Mouse (Mus musculus) MEL (cell line): Measurements from ENCODE around the gene Adam12. TPM values are rescaled to one million over a fixed set of nuclear protein-coding genes. Genes with fewer than 3 reads are reported as not detected.

Experiments used
- DNase-seq: peaks from one replicate; pipeline ENCODE4 v3.0.0; 2011; ENCODE audit warnings: low read depth, low spot score
- H3K27ac ChIP-seq: 2 replicates; pipeline ENCODE4 v1.5.1; 2012; ENCODE audit warnings: low read depth, mild to moderate bottlenecking, control low read depth, low read length, moderate library complexity; ENCODE audit not compliant: control insufficient read depth
- H3K27me3 ChIP-seq, 2 experiments: fragments of 150-350 bp in 1 of 2; sonication (generic) in 1 of 2; 2 replicates each; pipeline ENCODE4 v1.6.1; 2012; ENCODE audit warnings: low read length in 2 of 2, mild to moderate bottlenecking in 2 of 2, improper control_type of control experiment in 1 of 2, moderate library complexity in 1 of 2; ENCODE audit not compliant: insufficient read depth in 2 of 2, control insufficient read depth in 1 of 2
- H3K36me3 ChIP-seq, 2 experiments: 2 replicates each; pipeline ENCODE4 v1.6.1; 2012 to 2014; ENCODE audit warnings: low read length in 2 of 2, improper control_type of control experiment in 1 of 2, inconsistent platforms in 1 of 2, mild to moderate bottlenecking in 1 of 2; ENCODE audit not compliant: insufficient read depth in 2 of 2, control insufficient read depth in 1 of 2
- H3K4me1 ChIP-seq, 2 experiments: fragments of 150-350 bp in 1 of 2; sonication (generic) in 1 of 2; 2 replicates each; pipeline ENCODE4 v1.6.1; 2012; ENCODE audit warnings: low read length in 2 of 2, improper control_type of control experiment in 1 of 2, mild to moderate bottlenecking in 1 of 2; ENCODE audit not compliant: insufficient read depth in 2 of 2, control insufficient read depth in 1 of 2
- H3K4me3 ChIP-seq, 2 experiments: fragments of 150-350 bp in 1 of 2; sonication (generic) in 1 of 2; 2 replicates each; pipeline ENCODE4 v1.5.1; 2012; ENCODE audit warnings: low read depth in 2 of 2, low read length in 2 of 2, mild to moderate bottlenecking in 2 of 2, moderate library complexity in 2 of 2, control low read depth in 1 of 2, improper control_type of control experiment in 1 of 2; ENCODE audit not compliant: control insufficient read depth in 1 of 2, insufficient read depth in 1 of 2
- H3K79me2 ChIP-seq: 2 replicates; pipeline ENCODE4 v1.6.1; 2012; ENCODE audit warnings: mild to moderate bottlenecking, low read length, moderate library complexity; ENCODE audit not compliant: control insufficient read depth, poor library complexity, insufficient read depth
- H3K9ac ChIP-seq: 2 replicates; pipeline ENCODE4 v1.6.1; 2012; ENCODE audit warnings: low read depth, mild to moderate bottlenecking, control low read depth, low read length, moderate library complexity; ENCODE audit not compliant: control insufficient read depth, poor library complexity, severe bottlenecking
- H3K9me3 ChIP-seq: fragments of 150-350 bp; sonication (generic); replicated peaks from 2 replicates; pipeline ENCODE4 v1.6.1; 2012; ENCODE audit warnings: mild to moderate bottlenecking, low read length, improper control_type of control experiment, moderate library complexity; ENCODE audit not compliant: insufficient read depth
- CHD1 ChIP-seq: IDR thresholded peaks from 2 replicates; pipeline ENCODE4 v1.6.1; 2012; ENCODE audit warnings: low read depth, mild to moderate bottlenecking, inconsistent platforms, low read length, improper control_type of control experiment
- EP300 ChIP-seq, 2 experiments: IDR thresholded peaks; 2 replicates each; pipeline ENCODE4 v1.6.1; 2011; ENCODE audit warnings: improper control_type of control experiment in 2 of 2, low read length in 2 of 2, low read depth in 1 of 2, mild to moderate bottlenecking in 1 of 2
- ETS1 ChIP-seq: IDR thresholded peaks from 2 replicates; pipeline ENCODE4 v1.6.1; 2012; ENCODE audit warnings: low read depth, mild to moderate bottlenecking, inconsistent platforms, low read length, improper control_type of control experiment, moderate library complexity
- GABPA ChIP-seq: IDR thresholded peaks from 2 replicates; pipeline ENCODE4 v1.6.1; 2012; ENCODE audit warnings: low read depth, mild to moderate bottlenecking, inconsistent platforms, low read length, improper control_type of control experiment, moderate library complexity
- KAT2A ChIP-seq: conservative IDR thresholded peaks from 2 replicates; pipeline ENCODE4 v1.6.1; 2012; ENCODE audit warnings: low read depth, low read length, improper control_type of control experiment, inconsistent platforms
- MAFK ChIP-seq: IDR thresholded peaks from 2 replicates; pipeline ENCODE4 v1.6.1; 2011; ENCODE audit warnings: low read depth, mild to moderate bottlenecking, low read length, improper control_type of control experiment, borderline replicate concordance
- MAX ChIP-seq: IDR thresholded peaks from 2 replicates; pipeline ENCODE4 v1.6.1; 2011; ENCODE audit warnings: low read length, improper control_type of control experiment
- MEF2A ChIP-seq: IDR thresholded peaks from 2 replicates; pipeline ENCODE4 v1.6.1; 2014; ENCODE audit warnings: low read depth, mild to moderate bottlenecking, inconsistent platforms, low read length, improper control_type of control experiment; ENCODE audit not compliant: poor library complexity, insufficient replicate concordance, severe bottlenecking; ENCODE audit errors: extremely low read depth
- MYB ChIP-seq: IDR thresholded peaks from 2 replicates; pipeline ENCODE4 v1.6.1; 2011; ENCODE audit warnings: mild to moderate bottlenecking, low read depth, low read length, improper control_type of control experiment
- MYC ChIP-seq: IDR thresholded peaks from 2 replicates; pipeline ENCODE4 v1.6.1; 2011; ENCODE audit warnings: low read depth, mild to moderate bottlenecking, low read length, improper control_type of control experiment, moderate library complexity
- POLR2A ChIP-seq, 2 experiments: IDR thresholded peaks; 2 replicates each; pipeline ENCODE4 v1.6.1; 2011 to 2012; ENCODE audit warnings: low read length in 2 of 2, mild to moderate bottlenecking in 2 of 2, control low read depth in 1 of 2, improper control_type of control experiment in 1 of 2, low read depth in 1 of 2, moderate library complexity in 1 of 2; ENCODE audit not compliant: control insufficient read depth in 1 of 2, insufficient read depth in 1 of 2, poor library complexity in 1 of 2
- RCOR1 ChIP-seq: IDR thresholded peaks from 2 replicates; pipeline ENCODE4 v1.6.1; 2012; ENCODE audit warnings: low read depth, mild to moderate bottlenecking, inconsistent platforms, low read length, improper control_type of control experiment
- ZC3H11A ChIP-seq: IDR thresholded peaks from 2 replicates; pipeline ENCODE4 v1.6.1; 2012; ENCODE audit warnings: low read depth, mild to moderate bottlenecking, inconsistent platforms, low read length, improper control_type of control experiment
- ZKSCAN1 ChIP-seq: IDR thresholded peaks from 2 replicates; pipeline ENCODE4 v1.6.1; 2012; ENCODE audit warnings: low read depth, mild to moderate bottlenecking, inconsistent platforms, low read length, improper control_type of control experiment, moderate library complexity
- ZMIZ1 ChIP-seq: IDR thresholded peaks from 2 replicates; pipeline ENCODE4 v1.6.1; 2012; ENCODE audit warnings: low read depth, mild to moderate bottlenecking, inconsistent platforms, low read length, improper control_type of control experiment, moderate library complexity
- ZNF384 ChIP-seq: IDR thresholded peaks from 2 replicates; pipeline ENCODE4 v1.6.1; 2012; ENCODE audit warnings: low read depth, mild to moderate bottlenecking, inconsistent platforms, low read length, improper control_type of control experiment
- polyA plus RNA-seq, 2 experiments: library from polyadenylated mRNA; stranded (reverse) in 1 of 2; unstranded in 1 of 2; fragments of >175 nt in 1 of 2; fragments of >200 nt in 1 of 2; gene quantifications; 2 replicates each; pipeline versions ENCODE4 v1.2.1 to v1.2.4; 2012; ENCODE audit warnings: low replicate concordance in 2 of 2, low read depth in 1 of 2; ENCODE audit not compliant: insufficient read length in 2 of 2, insufficient read depth in 1 of 2, missing spikeins in 1 of 2
- total RNA-seq: library from RNA; depleted of rRNA; stranded (reverse); fragments of 300-350 nt; gene quantifications from 2 replicates; pipeline ENCODE4 v1.2.3, GENCODE M21; 2012

Adam12 gene
- total and polyA plus RNA-seq, 3 experiments: not detected

GRCm38 (mm10) chr7:134073011-134073410 is 158.9 kb downstream of the Adam12 start:
- Histone ChIP-seq H3K79me2 (no peaks in the 10 kb centered on the region), H3K27ac (no peak overlapping the region), H3K9ac (no peak overlapping the region), H3K9me3 (no peaks in the 10 kb centered on the region), H3K36me3 (no peaks in the 10 kb centered on the region), H3K27me3 (no peaks in the 10 kb centered on the region), H3K4me1 (no peaks in the 10 kb centered on the region), H3K4me3 (no peak overlapping the region)
- no peak for DNase-seq
- TF ChIP-seq MYC: no peak
- no peak for TF ChIP-seq MYB
- no peak for TF ChIP-seq EP300 (IDR thresholded peaks at IDR 0.05; ENCODE audit: low read depth in 1 of 2, low read length in 2 of 2)
- TF ChIP-seq KAT2A: no peak
- TF ChIP-seq MEF2A: no peak
- no peak for TF ChIP-seq RCOR1
- TF ChIP-seq GABPA: no peak

GRCm38 (mm10) chr7:134071153-134071885 is 160.6 kb downstream of the Adam12 start:
- H3K79me2 ChIP-seq: no peaks in the 10 kb centered on the region
- TF ChIP-seq ETS1 (no peak), ZNF384 (no peak), POLR2A (IDR thresholded peaks at IDR 0.05; ENCODE audit: control insufficient read depth in 1 of 2, insufficient read depth in 1 of 2, low read depth in 1 of 2, low read length in 2 of 2, poor library complexity in 1 of 2) (no peak), EP300 (IDR thresholded peaks at IDR 0.05; ENCODE audit: low read depth in 1 of 2, low read length in 2 of 2) (no peak), MAFK (no peak), CHD1 (no peak), MYB (no peak), ZKSCAN1 (no peak), MAX (no peak), ZMIZ1 (no peak), ZC3H11A (no peak), RCOR1 (no peak)
- no peak overlapping the region for H3K4me3 ChIP-seq
- H3K9ac ChIP-seq: no peak overlapping the region
- no peaks in the 10 kb centered on the region for H3K9me3 ChIP-seq
- H3K4me1 ChIP-seq: no peaks in the 10 kb centered on the region
- no peaks in the 10 kb centered on the region for H3K27me3 ChIP-seq
- no peaks in the 10 kb centered on the region for H3K36me3 ChIP-seq
- no peak for DNase-seq
- no peak overlapping the region for H3K27ac ChIP-seq
